Mouse (Mus musculus): ENCODE results near the gene Adcy5.

Gene Adcy5

DNA sequence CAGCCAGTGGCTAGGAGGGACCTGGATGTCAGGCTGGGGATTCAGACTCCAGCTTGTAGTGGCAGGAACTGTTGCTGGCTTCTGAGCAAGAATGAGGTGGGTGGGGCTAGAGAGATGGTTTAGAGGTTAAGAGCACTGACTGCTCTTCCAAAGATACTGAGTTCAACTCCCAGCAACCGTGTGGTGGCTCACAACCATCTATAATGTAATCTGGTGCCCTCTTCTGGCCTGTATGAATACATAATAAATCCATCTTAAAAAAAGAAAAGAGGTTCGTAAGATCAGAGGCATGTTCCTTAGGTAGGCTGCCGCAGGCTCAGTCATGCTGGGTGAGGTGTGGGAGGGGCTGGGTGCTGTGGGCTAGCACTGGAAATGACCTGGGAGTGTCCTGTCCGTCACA lies 116.9 kb downstream of the Adcy5 start:
- DNase-seq = no peak

GRCm38 (mm10) chr16:35272417-35272816 lies 117.7 kb downstream of the Adcy5 start:
- DNase-seq = no peak

DNA sequence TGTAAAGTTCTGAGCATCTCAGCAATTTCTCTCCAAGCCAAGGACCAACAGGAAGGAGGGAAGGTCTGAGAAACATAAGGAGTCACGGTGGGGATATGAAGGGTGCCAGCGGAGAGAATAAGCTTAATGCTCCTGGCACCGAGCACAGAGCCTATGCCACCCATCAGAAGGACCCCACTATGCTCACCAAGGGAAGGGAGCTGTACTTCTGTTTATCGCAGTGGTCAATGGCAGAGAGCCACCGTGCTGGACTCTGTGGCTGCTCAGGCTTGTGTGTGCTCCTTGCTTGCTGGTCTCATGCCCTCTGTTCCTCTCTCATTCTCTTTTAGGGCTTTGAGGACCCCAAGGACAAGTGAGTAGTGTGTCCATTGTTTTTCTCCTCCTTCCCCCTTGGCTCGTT lies 123.5 kb downstream of the Adcy5 start:
- no peak for DNase-seq

GRCm38 (mm10) chr16:35282456-35282855 lies 127.8 kb downstream of the Adcy5 start:
- DNase-seq = peak; percentile 67 to 75

DNA sequence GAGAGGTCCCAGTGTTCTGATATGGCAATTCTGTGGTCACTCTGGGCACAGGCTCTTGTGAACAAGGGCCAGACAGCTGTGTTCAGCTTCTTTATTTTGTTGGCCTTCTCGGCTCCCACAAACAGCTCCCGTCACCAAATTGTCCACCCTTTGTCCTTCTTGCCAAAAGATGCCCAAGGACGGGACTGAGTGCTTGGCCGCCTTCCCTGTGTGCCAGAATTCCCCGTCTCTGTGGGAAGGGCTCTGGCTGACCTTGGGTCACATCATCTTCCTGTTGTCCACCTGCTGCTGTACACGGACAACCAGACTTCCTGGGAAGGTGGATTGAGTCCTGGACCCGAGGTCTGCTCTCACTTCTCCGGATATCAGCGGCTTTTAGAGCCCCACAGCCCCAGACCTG lies 131.1 kb downstream of the Adcy5 start:
- no peak for DNase-seq

DNA sequence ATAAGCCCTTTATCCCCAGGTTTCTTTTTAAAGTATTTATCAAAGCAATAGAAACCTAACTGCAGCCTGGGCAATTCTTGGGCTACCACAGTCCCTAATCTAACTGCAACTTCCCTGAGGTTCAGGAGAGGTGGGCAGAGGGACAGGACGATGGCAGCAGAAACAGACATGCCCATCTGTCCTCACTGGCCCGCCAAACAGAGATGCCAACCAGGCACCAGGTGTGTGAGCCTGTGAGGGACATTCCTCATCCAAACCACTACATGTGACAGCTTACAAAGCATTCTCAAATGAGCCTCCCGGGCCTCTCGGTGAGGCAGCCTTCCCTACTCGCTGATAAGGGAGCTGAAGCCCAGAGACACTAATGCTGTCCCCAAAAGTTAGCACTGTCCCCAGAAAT lies 132.6 kb downstream of the Adcy5 start:
- DNase-seq = no peak

- no peak for DNase-seq
Measured at GRCm38 (mm10) chr16:35297786-35298185, 143.1 kb downstream of the Adcy5 start.

DNA sequence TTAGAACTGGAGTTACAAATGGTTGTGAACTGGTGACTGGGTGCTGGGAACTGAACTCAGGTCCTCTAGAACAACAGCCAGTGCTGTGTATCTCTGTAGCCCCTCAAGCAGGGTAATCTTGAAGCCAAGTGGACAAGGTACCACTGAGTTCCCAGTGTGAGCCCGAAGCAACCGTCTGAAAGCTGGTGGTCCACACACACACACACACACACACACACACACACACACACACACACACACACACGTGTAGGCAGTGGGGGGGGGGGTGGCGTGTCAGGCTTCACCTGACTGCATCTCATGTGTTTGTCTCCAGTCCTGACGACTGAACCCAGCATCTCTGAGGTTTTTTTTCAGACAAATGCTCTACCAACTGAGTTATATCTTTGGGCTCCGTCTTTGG lies 145.5 kb downstream of the Adcy5 start:
- DNase-seq = no peak

GRCm38 (mm10) chr16:35302441-35303280 lies 148.0 kb downstream of the Adcy5 start:
- DNase-seq = no peak

- no peak for DNase-seq
Measured at GRCm38 (mm10) chr16:35303721-35304120, 149.0 kb downstream of the Adcy5 start.

DNA sequence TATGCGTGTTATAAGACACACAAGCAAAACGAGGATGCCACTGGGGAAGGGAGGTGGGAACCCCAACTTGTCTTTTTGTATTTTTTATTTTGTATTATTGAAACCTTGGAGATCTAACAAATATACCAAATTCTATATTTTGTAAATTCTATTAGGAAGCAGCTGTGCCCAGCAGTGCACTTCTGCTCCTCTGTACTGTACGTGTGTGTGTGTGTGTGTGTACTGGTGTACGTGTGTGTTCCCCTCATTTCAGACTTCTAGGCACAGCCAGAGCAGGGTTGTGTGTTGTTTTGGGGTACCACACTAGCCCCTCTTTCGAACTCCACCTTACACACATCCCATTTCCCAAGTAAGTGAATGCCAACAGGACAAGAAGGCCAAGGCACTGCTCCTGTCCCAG lies 149.7 kb downstream of the Adcy5 start:
- no peak for DNase-seq

GRCm38 (mm10) chr16:35305226-35305625 lies 150.5 kb downstream of the Adcy5 start:
- no peak for DNase-seq

GRCm38 (mm10) chr16:35306631-35307030 lies 152.0 kb downstream of the Adcy5 start:
- DNase-seq = no peak

GRCm38 (mm10) chr16:35307331-35307730 lies 152.7 kb downstream of the Adcy5 start:
- DNase-seq = no peak

- DNase-seq = no peak
Measured at GRCm38 (mm10) chr16:35308016-35308415, 153.3 kb downstream of the Adcy5 start.

DNA sequence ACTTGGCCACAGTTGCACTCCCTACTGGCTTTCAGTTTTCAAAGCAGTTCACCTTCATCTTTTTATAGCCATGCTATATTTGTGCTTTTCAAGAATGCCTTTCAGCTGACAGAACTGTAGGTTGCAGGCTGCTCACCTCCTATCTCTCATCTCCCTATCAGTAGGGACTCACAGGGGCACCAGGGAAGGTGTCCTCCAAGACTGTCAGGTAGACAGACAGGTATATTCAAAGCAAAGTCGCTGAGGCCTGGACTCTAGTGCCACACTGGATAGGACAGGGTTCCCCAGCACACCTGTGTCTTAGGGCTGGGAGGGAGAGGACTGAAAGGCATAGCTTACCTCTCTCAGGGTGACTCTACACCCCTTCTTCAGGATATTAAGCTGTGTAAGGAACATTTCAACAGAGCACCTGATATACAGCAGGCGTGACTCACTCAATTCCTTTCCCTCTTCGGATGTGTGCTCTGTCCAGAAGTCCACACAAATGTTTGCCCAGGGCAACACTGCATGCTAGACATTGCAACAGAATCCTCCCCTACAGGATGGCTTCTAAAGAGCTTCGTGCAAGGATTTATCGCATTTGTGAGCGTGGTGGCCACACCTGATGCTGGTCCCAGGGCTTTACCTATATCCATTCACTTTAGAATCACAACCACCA lies 153.9 kb downstream of the Adcy5 start:
- DNase-seq = peak in 1 of 2 experiments; percentile 42

DNA sequence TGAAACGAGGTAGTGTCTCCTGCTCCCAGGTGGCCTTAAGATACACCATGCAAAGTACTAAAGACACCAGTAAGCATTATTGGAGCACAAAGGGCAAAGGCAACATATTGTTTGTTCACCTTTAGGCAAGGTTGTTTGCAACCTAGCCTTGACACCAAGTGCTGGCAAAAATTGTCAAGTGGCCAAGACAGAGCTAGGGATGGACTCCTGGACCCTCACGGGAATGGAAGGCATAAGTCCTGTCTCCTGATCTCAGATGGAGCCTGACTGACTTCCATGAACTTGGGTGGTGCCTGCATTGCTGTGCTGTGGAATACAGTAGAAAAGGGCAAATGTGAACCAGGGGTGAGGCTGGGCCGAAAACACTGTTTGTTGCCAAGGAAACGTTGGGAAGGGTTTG lies 155.0 kb downstream of the Adcy5 start:
- no peak for DNase-seq

DNA sequence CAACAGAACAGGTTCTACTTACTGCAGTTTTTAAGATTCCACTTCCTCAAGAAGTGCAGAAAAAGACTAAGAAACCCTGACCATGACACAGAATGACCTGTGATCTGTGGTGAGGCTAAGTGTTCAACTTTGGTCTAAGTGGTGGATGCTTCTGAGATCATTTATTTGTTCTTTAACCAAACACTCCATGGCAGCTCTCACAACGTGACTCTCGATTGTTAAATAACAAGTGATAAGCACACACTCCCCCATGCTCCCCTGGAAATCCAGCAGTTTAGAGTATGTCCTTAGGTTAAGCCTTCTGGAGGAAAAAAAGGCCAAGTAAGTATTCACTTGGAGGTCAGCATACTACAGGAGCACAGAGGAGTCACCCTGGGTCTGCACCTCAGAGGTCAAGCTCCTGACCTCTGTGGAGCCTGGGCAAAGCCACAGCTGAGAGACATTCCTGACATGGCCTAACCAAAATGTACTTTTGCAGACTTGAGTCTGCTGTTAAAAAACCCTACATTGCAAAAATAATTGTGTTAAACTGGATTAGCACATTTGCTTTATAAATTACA lies 156.0 kb downstream of the Adcy5 start:
- DNase-seq = peak; percentile 19 to 51

DNA sequence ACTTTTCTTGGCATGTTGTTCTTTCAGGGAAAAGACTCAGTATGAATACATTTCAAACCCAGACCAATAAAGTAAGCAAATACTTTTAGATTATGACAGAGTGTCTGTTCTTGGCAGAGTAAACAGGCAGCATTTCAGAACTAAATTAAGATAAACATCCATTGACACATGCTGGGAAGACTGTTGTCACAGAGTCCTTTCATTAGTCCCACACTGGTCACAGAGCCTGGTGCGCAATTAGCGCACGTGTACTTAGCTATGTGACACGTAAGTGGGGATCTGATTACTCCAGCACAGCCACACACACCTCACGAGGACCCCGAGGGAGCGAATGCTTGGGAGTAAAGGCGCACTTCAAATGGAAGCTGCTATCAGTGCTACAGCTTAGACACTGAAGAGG lies 156.9 kb downstream of the Adcy5 start:
- no peak for DNase-seq

- no peak for DNase-seq
Measured at GRCm38 (mm10) chr16:35315496-35315895, 160.8 kb downstream of the Adcy5 start.

- no peak for DNase-seq
Measured at GRCm38 (mm10) chr16:35316856-35317264, 162.2 kb downstream of the Adcy5 start.

DNA sequence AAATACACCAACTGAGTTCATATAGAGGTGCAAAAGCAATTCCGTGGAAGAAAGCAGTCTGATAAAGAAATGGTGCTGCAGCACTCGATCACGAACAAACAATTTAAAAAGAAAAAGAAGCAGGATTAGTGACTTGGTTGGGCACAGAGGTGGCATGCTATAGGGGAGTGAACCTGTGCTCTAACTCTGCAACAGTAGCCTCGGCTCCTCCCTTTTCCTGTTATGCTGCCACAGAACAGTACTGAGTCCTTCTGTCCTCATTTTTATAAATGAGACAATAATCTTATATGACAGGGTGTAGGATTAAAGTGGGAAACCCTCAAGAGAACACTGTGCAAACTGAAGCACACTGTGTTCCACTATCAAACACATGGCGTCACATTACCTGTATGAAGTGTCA lies 162.8 kb downstream of the Adcy5 start:
- no peak for DNase-seq

DNA sequence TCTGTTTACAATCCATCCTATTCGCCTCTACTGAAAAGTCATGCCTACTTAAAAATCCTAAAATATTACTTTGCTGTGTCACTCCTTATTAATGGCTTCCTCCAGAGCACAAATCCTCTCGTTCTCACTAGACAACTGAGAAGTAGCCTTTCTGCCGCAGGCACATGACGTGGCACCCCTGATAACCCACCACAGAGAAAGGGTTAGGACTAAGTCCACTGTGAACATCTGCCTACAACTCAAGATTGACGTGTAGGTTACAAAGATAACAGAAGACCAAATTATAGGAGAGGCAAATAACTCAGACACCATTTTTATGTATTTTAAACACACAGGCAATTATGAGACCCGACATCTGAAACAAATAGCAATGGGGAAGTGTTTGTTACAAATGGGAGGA lies 163.7 kb downstream of the Adcy5 start:
- DNase-seq = no peak

DNA sequence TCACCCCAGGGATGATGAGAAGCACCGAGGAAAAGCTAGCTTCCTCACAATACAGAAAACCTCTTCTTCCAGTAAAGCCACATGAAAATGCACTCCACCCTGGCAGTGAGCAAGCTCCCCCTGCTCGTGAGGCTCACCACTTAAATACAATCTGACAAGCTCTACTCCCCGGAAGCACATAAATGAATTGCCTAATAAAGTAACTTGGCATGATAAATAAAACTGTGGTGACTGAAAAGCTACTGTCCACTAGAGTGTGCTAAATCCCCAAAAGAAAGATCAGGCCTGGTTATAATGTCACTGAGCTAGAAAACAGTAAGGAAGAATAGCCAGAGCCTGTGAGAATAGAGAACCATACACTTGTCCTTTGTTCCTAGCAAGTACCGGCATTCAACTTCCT lies 164.7 kb downstream of the Adcy5 start:
- no peak for DNase-seq

Data from lung, adult 18-20 months (tissue).